Mouse (Mus musculus) intestine, embryonic 16.5 days (tissue): ENCODE results near the gene Flad1. TPM values are rescaled to one million over a fixed set of nuclear protein-coding genes. Genes with fewer than 3 reads are reported as not detected.

Source experiments
- ATAC-seq: fragments of 200-750 bp; cut with Nextera tagmentation; 2 replicates; pipeline ENCODE4 v1.8.0; 2017; ENCODE audit warnings: moderate TSS enrichment, moderate library complexity
- H3K27ac ChIP-seq: fragments of 300-500 bp; sonication (generic); 2 replicates; pipeline ENCODE4 v1.5.1; 2014; ENCODE audit warnings: mild to moderate bottlenecking, low read length
- H3K27me3 ChIP-seq: fragments of 300-500 bp; sonication (generic); replicated peaks from 2 replicates; pipeline ENCODE4 v1.6.1; 2014; ENCODE audit warnings: low read length, control low read depth, mixed read lengths; ENCODE audit not compliant: control insufficient read depth, insufficient read depth
- H3K36me3 ChIP-seq: fragments of 300-500 bp; sonication (generic); 2 replicates; pipeline ENCODE4 v1.6.1; 2014; ENCODE audit warnings: low read length, control low read depth; ENCODE audit not compliant: control insufficient read depth, insufficient read depth
- H3K4me1 ChIP-seq: fragments of 300-500 bp; sonication (generic); 2 replicates; pipeline ENCODE4 v1.6.1; 2014; ENCODE audit warnings: low read length, control low read depth, mixed read lengths; ENCODE audit not compliant: control insufficient read depth, insufficient read depth
- H3K4me2 ChIP-seq: fragments of 300-500 bp; sonication (generic); 2 replicates; pipeline ENCODE4 v1.6.1; 2014; ENCODE audit warnings: low read depth, low read length, control low read depth
- H3K4me3 ChIP-seq: fragments of 300-500 bp; sonication (generic); 2 replicates; pipeline ENCODE4 v1.5.1; 2014; ENCODE audit warnings: mild to moderate bottlenecking, low read length
- H3K9ac ChIP-seq: fragments of 300-500 bp; sonication (generic); 2 replicates; pipeline ENCODE4 v1.6.1; 2014; ENCODE audit warnings: low read depth, low read length
- H3K9me3 ChIP-seq: fragments of 300-500 bp; sonication (generic); 2 replicates; pipeline ENCODE4 v1.6.1; 2016; ENCODE audit warnings: low read length, control low read depth; ENCODE audit not compliant: control insufficient read depth
- WGBS: fragments of 180-500 bp; shearing (Covaris S2); extraction: QIAGEN DNeasy Blood & Tissue Kit; methylation state at CpG from one replicate; pipeline ENCODE4 v1.1.7; 2014; 5-methylcytosine and 5-hydroxymethylcytosine counted together
- polyA plus RNA-seq: library from polyadenylated mRNA; unstranded; fragments of >200 nt; fragmentation: Nextera tagmentation; extraction: Ambion mirVana; gene quantifications from 2 replicates; pipeline ENCODE4 v1.2.1, GENCODE M21; 2015

Gene Flad1
- 44.5 and 53.2 TPM in 2 replicates for polyA plus RNA-seq

DNA sequence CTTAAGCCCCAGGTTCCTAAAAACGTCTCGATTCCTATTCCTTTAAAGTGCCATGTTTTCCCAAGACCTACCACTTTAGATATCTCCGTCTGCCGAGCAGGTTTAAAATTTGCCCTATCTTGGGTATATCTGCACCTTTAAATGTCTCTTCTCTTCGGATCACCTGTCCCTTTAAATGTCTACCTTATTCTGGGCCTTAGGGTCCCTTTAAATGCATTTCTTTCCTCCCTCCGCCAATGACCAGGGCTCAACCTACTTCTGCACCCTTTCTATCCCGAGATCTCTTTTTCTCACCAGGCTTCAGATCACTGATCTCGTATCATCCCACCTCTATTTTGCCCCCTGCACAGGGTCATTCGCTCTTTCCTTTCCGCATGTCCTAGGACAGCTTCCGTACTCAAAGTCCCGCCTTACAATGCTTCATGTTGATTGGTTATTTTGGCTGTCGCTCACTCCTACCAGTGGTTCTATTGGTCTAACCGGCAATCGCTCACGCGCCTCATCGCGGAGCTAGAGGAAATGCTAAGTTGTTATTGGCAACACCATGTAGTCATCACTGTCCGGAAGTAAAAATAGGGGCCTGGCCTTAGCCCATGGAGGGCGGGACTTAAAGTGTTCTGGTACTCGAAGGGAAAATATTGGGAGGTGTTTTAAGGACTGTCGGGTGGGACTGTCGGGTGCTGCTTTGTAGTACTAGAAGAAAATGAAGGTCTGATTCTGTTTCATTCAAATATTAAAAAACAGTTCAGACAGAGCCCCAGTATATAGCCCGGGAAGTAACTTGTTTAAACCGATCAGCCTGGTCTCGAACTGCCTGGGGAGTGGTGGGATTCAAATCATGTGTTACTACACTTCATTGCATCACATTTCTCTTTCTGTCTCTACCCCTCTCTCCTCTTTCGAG is at the start of gene Flad1:
Gene Flad1 (minus strand): TSS at position 381 of the 904 bp plus-strand sequence.
- 5% methylated on average over 28 of the region's 28 CpGs for WGBS
- H3K9me3 ChIP-seq = no peaks in the 10 kb centered on the region
- H3K27ac ChIP-seq = peak within 1 kb of the TSS; percentile 43
- peak within 1 kb of the TSS; percentile 68 for H3K9ac ChIP-seq
- H3K36me3 ChIP-seq = peaks cover 24% of the 10 kb centered on the region
- peak within 1 kb of the TSS; percentile 62 for H3K4me3 ChIP-seq
- ATAC-seq = peak; percentile 99
- no peaks in the 10 kb centered on the region for H3K27me3 ChIP-seq
- peaks cover 2% of the 10 kb centered on the region; the same call in 1 of the 2 replicates for H3K4me1 ChIP-seq
- peak within 1 kb of the TSS; percentile 67 for H3K4me2 ChIP-seq

DNA sequence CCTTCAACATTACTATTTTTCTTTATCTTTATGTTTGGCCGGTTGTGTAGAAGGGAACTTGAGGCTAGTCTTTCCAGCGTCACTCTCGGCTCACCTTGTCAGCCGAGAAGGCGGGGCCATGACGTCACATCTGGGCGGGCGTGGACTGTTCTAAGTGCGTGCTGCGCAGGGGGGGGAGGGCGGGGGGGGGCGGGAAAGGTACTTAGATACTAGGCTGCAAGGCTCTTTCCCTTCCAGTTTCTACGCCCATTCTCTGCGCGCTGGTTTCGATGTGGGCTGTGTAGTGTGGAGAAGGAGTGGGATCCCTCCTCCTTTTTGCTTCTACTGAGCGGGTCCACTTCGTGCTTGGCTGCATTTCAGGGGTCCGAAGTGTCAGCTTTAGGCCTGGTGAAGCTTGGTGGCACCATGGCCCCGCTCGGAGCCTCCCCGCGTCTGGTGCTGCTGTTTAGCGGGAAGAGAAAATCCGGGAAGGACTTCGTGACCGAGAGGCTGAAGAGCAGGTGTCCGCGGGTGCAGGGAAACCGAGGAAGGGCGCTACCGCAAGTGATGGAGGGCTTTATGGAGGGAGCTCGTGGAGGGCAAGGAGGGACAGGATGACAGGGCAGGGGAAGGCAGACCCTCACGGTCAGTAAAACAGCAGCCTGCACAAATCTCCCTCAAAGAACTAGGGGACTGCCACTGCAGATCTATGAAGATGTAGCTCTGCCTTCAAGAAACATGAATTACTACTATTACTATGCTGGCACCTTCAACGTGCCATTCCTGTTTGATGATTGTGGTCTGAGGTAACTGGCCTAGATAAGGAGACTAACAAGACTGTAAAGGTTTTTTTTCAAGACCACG is 47.5 kb upstream of the Flad1 start:
- Histone ChIP-seq H3K27ac (peak overlapping the region; percentile 89), H3K27me3 (no peaks in the 10 kb centered on the region), H3K9me3 (no peaks in the 10 kb centered on the region), H3K36me3 (0 out of 2 replicates have a peak, but pooled peaks cover 3% of the 10 kb centered on the region), H3K4me3 (peak overlapping the region; percentile 76), H3K9ac (peak overlapping the region; percentile 85), H3K4me1 (peaks cover 15% of the 10 kb centered on the region), H3K4me2 (peak overlapping the region; percentile 84)
- WGBS = under 1% methylated on average over 35 of the region's 36 CpGs
- peak; percentile 89 for ATAC-seq

DNA sequence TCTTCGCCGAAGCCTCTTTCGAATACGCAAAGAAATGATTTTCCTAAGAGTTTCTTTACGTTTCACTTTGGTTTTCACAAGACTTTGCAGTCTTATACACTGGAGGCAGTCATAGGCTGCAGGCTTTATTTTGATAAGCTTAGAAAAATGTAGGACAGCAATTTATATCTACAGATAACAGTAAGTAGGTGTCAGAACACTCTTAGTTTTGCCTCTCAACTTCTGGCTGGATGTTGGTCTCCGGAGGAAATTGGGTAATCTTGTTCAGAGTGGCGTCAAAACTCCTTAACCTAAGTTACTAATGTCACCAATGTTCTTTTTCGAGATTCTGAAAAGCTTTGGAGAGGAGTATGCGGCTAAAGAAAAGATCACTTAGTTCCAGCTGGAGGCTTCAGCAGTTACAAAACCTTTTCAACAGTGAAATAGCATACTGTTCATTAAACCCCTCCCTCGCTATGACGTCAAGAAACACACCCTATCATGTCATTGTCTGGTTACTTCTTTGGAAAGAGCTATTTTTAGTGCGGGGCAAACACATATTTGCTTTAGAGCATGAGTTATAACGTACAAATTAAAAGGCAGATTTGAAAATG is 46.8 kb upstream of the Flad1 start:
- WGBS = 42% methylated on average over 13 of the region's 13 CpGs
- Histone ChIP-seq H3K27me3 (no peaks in the 10 kb centered on the region), H3K27ac (peak overlapping the region; percentile 55), H3K4me3 (peak overlapping the region; percentile 76), H3K9ac (0 out of 2 replicates have a peak overlapping the region, but pooled peaks have one; percentile 85), H3K9me3 (no peaks in the 10 kb centered on the region), H3K4me1 (peaks cover 15% of the 10 kb centered on the region), H3K4me2 (peak overlapping the region; percentile 84), H3K36me3 (0 out of 2 replicates have a peak, but pooled peaks cover 3% of the 10 kb centered on the region)
- ATAC-seq = peak; percentile 65

- Histone ChIP-seq H3K9ac (no peak overlapping the region), H3K4me3 (no peak overlapping the region), H3K27me3 (no peaks in the 10 kb centered on the region), H3K4me1 (peaks cover 15% of the 10 kb centered on the region), H3K27ac (no peak overlapping the region), H3K36me3 (0 out of 2 replicates have a peak, but pooled peaks cover 3% of the 10 kb centered on the region), H3K9me3 (no peaks in the 10 kb centered on the region), H3K4me2 (no peak overlapping the region)
- ATAC-seq = peak; percentile 34
- 34% methylated on average over 10 of the region's 10 CpGs for WGBS
These were observed 45.3 kb upstream of the Flad1 start for GRCm38 (mm10) chr3:89456726-89457665.

GRCm38 (mm10) chr3:89455786-89456285 is 44.2 kb upstream of the Flad1 start:
- H3K4me1 ChIP-seq = peaks cover 18% of the 10 kb centered on the region
- H3K4me3 ChIP-seq = no peak overlapping the region
- 83% methylated on average over 1 of the region's 1 CpGs for WGBS
- H3K27ac ChIP-seq = no peak overlapping the region
- ATAC-seq = no peak
- H3K27me3 ChIP-seq = no peaks in the 10 kb centered on the region
- no peak overlapping the region for H3K4me2 ChIP-seq
- H3K9me3 ChIP-seq = no peaks in the 10 kb centered on the region
- H3K36me3 ChIP-seq = no peaks in the 10 kb centered on the region
- H3K9ac ChIP-seq = no peak overlapping the region

- H3K9me3 ChIP-seq = no peaks in the 10 kb centered on the region
- no peaks in the 10 kb centered on the region for H3K36me3 ChIP-seq
- no peak within 1 kb of the TSS for H3K9ac ChIP-seq
- H3K4me1 ChIP-seq = peaks cover 16% of the 10 kb centered on the region
- H3K27ac ChIP-seq = no peak within 1 kb of the TSS
- H3K4me3 ChIP-seq = no peak within 1 kb of the TSS
- 58% methylated on average over 10 of the region's 10 CpGs for WGBS
- H3K27me3 ChIP-seq = no peaks in the 10 kb centered on the region
- ATAC-seq = no peak
- no peak within 1 kb of the TSS for H3K4me2 ChIP-seq
These were observed 42.9 kb upstream of the Flad1 start, which contains the start of gene Pmvk for GRCm38 (mm10) chr3:89454401-89455177. Gene Pmvk, plus strand, starts transcription at chr3:89454541.

GRCm38 (mm10) chr3:89451916-89452315 is 40.2 kb upstream of the Flad1 start:
- ATAC-seq = no peak
- Histone ChIP-seq H3K4me3 (no peak overlapping the region), H3K27me3 (no peaks in the 10 kb centered on the region), H3K4me1 (peaks cover 9% of the 10 kb centered on the region; the same call in 1 of the 2 replicates), H3K9me3 (no peaks in the 10 kb centered on the region), H3K27ac (no peak overlapping the region), H3K4me2 (no peak overlapping the region), H3K36me3 (no peaks in the 10 kb centered on the region), H3K9ac (no peak overlapping the region)
- WGBS = 72% methylated on average over 1 of the region's 1 CpGs
